Mouse (Mus musculus): ENCODE measurements around the gene Odf3l2.

GRCm38 (mm10) chr10:79680606-79681495, 35.3 kb upstream of the Odf3l2 start:
- TF ChIP-seq FLI1 (IDR thresholded peaks at IDR 0.05; ENCODE audit: low read length) (no peak), GATA1 (IDR thresholded peaks at IDR 0.05; ENCODE audit: borderline replicate concordance, low read length) (no peak)

All from megakaryocyte, embryonic 14.5 days (primary cell).